Mouse (Mus musculus): ENCODE measurements at regions not wholly inside any gene's neighbourhood (a gene's known extent, or its start where the extent isn't known, plus 50 kb on each side); places are given as distances from the start of the nearest gene placed in this dataset.

GRCm38 (mm10) chr12:25654456-25654855 is 557.5 kb upstream of the Id2 start:
- intact Hi-C loops (cut with DNase I) = no loop called here
- no peak for DNase-seq

- DNase-seq = no peak
- intact Hi-C loops (cut with DNase I) = no loop called here
Observed at GRCm38 (mm10) chr12:25650237-25650636, 553.3 kb upstream of the Id2 start.

- DNase-seq = no peak
- intact Hi-C loops (cut with DNase I) = no loop called here
Observed at GRCm38 (mm10) chr12:25628081-25628480, 531.1 kb upstream of the Id2 start.

GRCm38 (mm10) chr12:25625858-25626257 is 528.9 kb upstream of the Id2 start:
- DNase-seq = no peak
- intact Hi-C loops (cut with DNase I) = no loop called here

GRCm38 (mm10) chr12:25623449-25623848 is 526.5 kb upstream of the Id2 start:
- no peak for DNase-seq
- intact Hi-C loops (cut with DNase I) = no loop called here

GRCm38 (mm10) chr12:25621142-25621541 is 524.2 kb upstream of the Id2 start:
- DNase-seq = peak in 1 of 2 experiments; percentile 4
- intact Hi-C loops (cut with DNase I) = no loop called here

GRCm38 (mm10) chr12:25617521-25617920 is 520.6 kb upstream of the Id2 start:
- no peak for DNase-seq
- intact Hi-C loops (cut with DNase I) = no loop called here

GRCm38 (mm10) chr12:25615377-25615776 is 518.4 kb upstream of the Id2 start:
- DNase-seq = no peak
- intact Hi-C loops (cut with DNase I) = no loop called here

- intact Hi-C loops (cut with DNase I) = no loop called here
- no peak for DNase-seq
Observed at GRCm38 (mm10) chr12:25613473-25613872, 516.5 kb upstream of the Id2 start.

- intact Hi-C loops (cut with DNase I) = no loop called here
Observed at GRCm38 (mm10) chr12:25609045-25609444, 512.1 kb upstream of the Id2 start.

GRCm38 (mm10) chr12:25605396-25605795 is 508.5 kb upstream of the Id2 start:
- intact Hi-C loops (cut with DNase I) = no loop called here
- no peak for DNase-seq

More at GRCm38 (mm10) chr12:25609045-25609444, 512.1 kb upstream of the Id2 start:
- DNase-seq = peak; percentile 23 to 36

- intact Hi-C loops (cut with DNase I) = no loop called here
- DNase-seq = no peak
Observed at GRCm38 (mm10) chr12:25590262-25590661, 493.3 kb upstream of the Id2 start.

GRCm38 (mm10) chr12:25585746-25586145 is 488.8 kb upstream of the Id2 start:
- no peak for DNase-seq
- intact Hi-C loops (cut with DNase I) = no loop called here

- intact Hi-C loops (cut with DNase I) = no loop called here
- DNase-seq = no peak
Observed at GRCm38 (mm10) chr12:25579407-25579806, 482.5 kb upstream of the Id2 start.

- intact Hi-C loops (cut with DNase I) = no loop called here
- DNase-seq = no peak
Observed at GRCm38 (mm10) chr12:25565131-25565530, 468.2 kb upstream of the Id2 start.

- no peak for DNase-seq
- intact Hi-C loops (cut with DNase I) = no loop called here
Observed at GRCm38 (mm10) chr12:25559601-25560000, 462.7 kb upstream of the Id2 start.

- intact Hi-C loops (cut with DNase I) = no loop called here
Observed at GRCm38 (mm10) chr12:25553656-25554055, 456.7 kb upstream of the Id2 start.

GRCm38 (mm10) chr12:25549735-25550134 is 452.8 kb upstream of the Id2 start:
- intact Hi-C loops (cut with DNase I) = no loop called here
- DNase-seq = no peak

More at GRCm38 (mm10) chr12:25553656-25554055, 456.7 kb upstream of the Id2 start:
- no peak for DNase-seq

GRCm38 (mm10) chr12:25544253-25544652 is 447.3 kb upstream of the Id2 start:
- intact Hi-C loops (cut with DNase I) = no loop called here
- no peak for DNase-seq

GRCm38 (mm10) chr12:25534620-25534950 is 437.6 kb upstream of the Id2 start:
- intact Hi-C loops (cut with DNase I) = no loop called here
- no peak for DNase-seq

GRCm38 (mm10) chr12:25533709-25534619 is 437.0 kb upstream of the Id2 start:
- DNase-seq = peak in 1 of 2 experiments; percentile 17
- intact Hi-C loops (cut with DNase I) = no loop called here

GRCm38 (mm10) chr12:25530483-25530882 is 433.5 kb upstream of the Id2 start:
- intact Hi-C loops (cut with DNase I) = no loop called here

More at GRCm38 (mm10) chr12:25530483-25530882, 433.5 kb upstream of the Id2 start:
- no peak for DNase-seq
